Mouse (Mus musculus): ENCODE measurements around the gene Spata32.

GRCm38 (mm10) chr11:103237757-103238156 is 19.5 kb upstream of the Spata32 start:
- TF ChIP-seq POLR2A (IDR thresholded peaks at IDR 0.05; ENCODE audit: borderline replicate concordance, extremely low read depth, insufficient read depth, insufficient read length, poor library complexity, severe bottlenecking) (no peak), CTCF (IDR thresholded peaks at IDR 0.05; ENCODE audit: borderline replicate concordance, extremely low read depth, insufficient read depth, insufficient read length) (no peak)
